Mouse (Mus musculus) lung, postnatal 14 days (tissue): ENCODE measurements at regions not wholly inside any gene's neighbourhood (a gene's known extent, or its start where the extent isn't known, plus 50 kb on each side); places are given as distances from the start of the nearest gene placed in this dataset.

Experiments
- DNase-seq: peaks from one replicate; pipeline ENCODE4 v3.0.0; 2021

DNA sequence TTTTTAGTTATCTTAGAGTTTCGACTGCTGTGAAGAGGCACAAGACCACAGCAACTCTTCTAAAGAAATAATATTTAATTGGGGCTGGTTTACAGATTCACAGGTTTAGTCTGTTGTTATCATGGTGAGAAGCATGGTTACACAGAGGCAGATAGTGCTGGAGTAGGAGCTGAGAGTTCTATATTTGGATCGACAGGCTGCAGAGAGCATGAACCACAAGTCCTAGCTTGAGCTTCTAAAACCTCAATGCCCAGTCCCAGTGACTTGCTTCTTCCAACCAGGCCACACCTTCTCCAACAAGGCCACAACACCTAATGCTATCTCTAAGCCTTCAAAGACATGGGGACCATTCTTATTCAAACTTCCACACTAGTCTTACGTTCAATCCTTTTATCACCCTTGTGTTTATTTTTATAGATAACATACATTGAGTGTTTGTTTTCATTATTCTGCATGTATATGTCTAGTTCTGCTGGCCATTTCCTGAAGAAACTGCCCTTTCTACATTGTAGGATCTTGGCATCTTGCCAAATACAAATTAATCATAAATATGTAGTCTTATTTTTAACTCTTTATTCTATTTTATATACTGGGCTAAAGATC, 452.8 kb upstream of the Dmac1 start:
- no peak for DNase-seq

DNA sequence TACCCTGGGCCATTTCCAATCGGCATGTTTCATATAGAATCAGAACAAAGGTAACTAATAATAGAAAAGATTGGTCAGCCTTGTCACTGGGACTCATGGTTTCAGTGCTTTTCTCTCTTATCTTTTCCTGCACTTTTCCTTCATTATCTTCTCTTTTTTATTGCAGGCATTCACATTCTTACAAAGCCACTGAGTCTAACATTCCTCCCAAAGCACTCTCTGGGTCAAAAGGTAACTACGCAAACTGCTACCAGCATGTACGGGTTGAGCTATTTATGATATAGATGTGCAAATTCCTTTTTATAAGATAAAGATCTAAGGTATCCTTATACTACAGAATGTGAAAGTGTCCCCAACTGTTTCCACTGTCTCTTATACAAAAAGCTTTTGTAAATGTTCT, 436.5 kb upstream of the Dmac1 start:
- no peak for DNase-seq

DNA sequence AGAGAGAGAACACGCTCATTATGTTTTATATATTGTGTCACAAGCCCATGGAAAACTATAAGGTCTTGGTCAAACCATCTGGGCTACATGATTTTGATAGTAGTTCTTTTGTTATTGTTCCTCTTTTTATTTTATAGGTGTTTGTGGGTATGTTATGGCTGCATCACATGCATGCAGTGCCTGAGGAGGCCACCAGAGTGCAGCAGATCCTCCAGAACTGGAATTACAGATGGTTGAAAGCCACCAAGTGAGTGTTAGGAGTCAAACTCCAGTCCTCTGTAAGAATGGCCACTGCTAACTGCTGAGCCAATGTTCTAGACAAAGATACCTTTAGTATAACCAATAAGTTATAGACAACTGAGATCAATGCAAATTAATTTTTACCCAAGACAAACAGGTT, 435.9 kb upstream of the Dmac1 start:
- DNase-seq, result no peak

DNA sequence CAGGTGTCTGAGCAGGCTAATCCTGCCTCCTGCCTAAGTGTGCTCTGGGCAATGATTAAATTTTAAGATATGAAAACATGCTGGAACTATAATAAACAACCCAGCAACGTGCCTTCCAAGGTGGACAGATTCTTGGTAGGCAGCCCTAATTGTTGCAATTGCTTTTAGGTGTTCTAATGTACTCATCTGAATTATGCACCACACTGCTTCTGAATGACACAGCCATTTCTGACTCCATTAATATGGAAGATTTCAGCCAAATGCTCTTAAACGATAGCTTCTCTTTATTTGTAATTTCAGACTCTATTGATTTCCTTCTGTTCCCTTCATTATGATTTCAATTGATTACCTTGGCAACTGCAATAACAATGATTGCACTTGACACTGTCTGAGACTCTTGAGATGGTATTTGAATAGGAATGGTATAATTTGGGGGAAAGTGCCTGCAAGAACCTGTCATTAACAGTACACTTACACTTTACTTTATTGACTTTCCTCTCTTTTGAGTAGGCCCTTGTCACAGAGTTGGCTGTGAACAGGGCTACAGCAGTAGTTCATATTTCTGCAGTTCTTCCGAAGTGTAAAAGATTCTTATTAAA, 422.8 kb upstream of the Dmac1 start:
- DNase-seq, result no peak

DNA sequence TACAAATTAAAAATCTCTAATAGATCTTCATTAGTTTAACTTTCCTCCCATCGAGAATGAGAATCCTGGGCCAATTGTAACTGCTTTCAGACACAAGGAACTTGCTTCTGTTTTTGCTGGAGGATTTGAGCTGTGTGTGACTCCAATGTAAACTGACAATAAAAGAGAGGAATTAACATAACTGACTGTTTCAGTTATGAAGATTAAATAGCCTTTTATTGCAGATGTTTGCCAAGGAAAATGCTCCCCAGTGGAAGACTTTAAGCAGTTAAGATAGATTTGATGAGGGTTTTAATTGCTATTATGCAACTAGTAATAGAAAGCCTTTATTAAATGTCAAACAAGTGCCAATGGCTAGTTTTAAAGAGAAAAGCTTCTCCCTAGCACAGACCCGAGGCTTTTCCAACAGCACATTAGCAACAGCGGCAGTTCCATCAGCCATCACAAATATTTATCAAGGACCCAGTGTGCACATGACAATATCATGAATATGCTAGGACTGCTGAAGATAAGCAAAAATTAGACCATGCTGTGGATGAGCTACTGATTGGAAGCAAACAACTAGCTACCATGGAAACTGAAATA, 398.6 kb upstream of the Dmac1 start:
- no peak for DNase-seq

DNA sequence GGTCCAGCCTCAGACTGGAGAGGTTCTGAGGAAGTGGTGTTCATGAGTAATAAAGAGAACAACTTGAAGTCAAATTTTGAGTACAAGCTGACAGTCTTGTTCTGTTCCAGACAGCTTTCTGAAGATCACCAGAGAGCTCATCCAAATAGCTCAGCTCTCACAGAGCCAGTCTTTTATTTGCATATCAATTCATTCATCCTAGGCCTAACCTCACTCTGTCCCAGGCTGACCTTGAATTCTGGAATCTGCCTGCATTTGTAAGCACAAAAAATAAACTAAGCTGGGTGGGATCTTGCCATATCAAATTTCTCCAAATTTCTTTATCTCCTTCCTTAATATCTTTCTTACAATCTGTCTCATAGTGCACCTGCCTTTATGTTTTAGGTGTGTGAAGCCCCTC, 362.9 kb upstream of the Dmac1 start:
- DNase-seq, result no peak

DNA sequence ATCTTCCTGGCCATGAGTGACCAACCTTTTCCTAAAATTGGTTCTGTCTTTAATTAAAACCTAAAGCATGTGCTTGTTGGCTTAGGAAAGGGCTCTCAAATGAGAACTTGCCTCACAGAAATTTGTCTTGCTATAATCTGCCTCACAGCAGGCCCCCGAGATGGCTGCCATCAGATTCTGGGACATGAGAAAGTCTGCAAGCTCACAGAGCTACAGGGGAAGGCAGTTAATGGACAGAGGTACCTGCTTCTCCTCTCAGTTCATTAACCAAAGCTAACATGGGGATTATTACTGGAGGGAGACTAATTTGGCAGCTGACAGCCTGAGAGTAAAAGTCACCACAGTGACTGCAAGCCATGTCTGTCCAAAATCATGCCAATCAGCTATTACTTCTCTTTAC, 358.5 kb upstream of the Dmac1 start:
- no peak for DNase-seq

DNA sequence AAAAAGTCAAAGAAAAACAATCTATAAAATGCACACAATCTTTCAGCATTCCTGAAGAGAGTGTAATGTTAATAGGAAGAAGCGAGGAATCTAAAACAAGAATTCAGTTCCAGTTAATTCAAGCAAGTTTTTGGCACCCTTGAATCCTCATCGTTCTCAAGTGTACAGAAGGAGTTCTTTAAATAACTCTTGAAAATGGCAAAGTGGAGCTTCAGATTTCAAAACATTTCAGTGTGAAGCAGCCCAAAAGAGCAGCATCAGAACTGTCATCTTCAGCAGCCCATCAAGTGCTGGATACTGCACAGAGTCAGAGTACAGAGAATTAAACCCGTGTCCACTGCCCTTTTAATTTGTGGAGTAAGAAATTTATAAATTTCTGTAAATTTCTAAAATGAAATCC, 311.8 kb upstream of the Dmac1 start:
- DNase-seq, result no peak

DNA sequence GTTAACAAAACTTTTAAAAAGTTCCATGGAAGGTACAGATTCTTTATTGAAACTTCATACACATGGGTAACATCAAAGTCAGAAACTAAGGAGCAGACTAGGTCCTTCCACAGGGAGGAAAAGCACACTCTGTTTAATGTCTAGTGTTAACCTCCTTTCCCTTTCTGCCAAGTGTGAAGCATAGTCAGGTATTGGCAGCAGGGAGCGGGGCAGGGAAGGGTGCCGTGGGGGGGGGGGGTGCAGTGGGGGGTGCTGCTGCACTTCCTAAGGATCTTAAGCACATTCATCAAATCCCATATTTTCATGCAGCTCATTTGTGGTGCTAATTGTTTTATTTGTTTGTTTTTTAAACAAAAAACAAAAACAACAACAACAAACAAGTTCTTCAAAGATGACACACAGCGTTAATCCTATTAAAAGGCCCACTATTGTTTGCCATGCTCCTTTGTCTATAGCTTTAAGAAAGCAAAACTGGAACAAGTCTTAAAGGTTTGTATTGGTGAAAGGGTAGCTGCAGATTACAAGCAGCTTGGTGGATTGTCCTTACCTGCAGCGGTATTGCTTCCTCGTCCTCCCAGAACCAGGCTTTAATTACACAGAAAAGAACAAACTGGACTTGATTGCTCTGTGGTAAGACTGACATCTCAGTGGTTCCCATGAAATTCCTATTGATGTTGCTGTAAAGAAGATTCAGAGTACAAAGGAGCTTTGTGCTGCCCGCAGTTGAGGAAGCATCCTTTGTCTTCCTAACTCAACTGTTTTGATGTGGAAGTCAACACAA, 310.2 kb upstream of the Dmac1 start:
- no peak for DNase-seq

DNA sequence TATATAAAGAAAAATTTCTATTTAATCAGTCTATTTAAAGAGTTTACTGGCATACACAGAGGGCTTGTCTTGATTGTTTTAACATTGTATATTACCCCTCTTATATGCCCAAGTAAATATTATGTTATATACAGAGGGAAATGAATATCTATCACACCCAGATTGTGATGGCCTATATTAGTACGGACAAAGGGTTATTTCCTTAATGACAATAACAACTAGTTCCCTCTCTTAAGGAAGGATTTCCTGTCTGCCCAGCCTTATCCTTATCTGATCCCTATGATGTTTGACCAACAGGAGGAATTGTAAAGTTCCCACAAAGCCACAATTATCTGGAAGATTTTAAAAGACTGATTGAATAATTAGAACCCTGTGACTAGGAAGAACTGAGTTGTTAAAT, 301.8 kb upstream of the Dmac1 start:
- DNase-seq, result no peak

DNA sequence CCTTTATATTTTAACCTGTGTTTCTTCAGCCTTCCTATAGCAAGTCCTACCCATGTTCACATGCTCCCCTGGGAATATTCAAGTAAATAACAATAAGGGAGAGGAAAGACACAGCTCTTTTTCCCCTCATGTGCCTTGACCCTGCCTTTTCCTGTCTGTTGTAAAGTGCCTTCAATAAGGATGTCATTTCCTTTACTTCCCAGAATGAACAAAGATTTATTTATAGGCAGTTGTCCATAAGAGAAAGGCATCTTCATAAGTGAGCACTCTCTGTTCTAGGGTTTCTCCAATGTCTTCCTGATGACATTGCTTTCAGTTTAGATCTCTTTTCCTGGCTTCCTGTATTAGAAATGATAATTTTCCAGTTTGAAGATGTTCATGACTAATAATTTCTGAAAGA, 294.5 kb upstream of the Dmac1 start:
- DNase-seq, result no peak

DNA sequence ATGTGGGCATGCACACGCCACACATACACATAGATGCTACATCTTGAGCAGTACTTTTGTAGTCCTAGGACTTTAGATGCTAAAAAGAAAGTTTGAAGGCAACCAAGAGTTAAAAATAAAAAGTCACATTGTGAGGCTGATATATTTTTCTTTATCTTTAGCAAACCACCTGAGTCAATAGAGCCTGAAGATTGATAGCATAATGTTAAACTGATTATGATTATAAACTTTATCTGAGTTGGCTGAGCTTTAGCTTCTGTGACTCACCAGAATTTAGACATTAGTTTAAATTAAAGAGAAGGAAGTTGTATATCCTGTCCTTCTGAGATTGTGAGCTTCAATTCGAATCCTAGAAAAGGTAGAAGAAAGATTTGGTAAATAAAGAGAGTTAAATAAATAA, 289.5 kb upstream of the Dmac1 start:
- no peak for DNase-seq

DNA sequence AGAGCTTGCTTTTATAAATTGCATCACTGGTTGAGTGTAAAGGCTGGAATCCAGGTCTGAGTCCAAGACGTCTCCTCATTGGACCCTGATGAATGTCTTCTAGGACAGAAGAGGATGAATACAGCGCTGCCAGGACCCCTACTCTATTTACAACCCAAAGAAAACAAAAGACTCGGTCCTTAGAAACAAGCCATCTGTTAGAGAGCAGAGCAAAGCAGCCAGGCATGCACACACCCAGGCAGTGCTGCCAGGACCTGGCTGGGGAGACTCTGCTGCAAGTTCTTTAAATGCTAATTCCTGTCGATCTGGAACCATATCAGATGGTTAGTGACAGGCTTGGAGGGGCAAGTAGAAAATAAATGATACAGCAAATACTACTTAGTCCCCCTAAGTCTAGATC, 284.4 kb upstream of the Dmac1 start:
- no peak for DNase-seq

DNA sequence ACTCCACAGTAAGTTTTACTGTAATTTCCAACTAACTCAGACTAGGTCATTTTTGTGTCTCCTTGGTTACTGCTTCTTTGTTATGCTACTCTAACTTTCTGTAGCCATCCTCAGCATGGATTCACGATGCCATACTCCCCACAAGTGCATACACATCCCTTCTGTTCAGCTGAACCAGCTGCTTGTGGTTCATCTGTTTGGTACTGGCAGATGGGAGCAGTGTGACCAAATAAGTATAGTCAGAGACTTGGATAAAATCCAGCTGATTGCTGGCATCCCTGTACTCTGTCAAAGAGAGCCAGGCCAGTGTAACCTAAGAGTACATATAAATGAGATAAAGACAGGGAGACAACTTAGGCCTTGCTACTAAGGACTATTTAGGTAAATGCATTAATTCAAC, 283.7 kb upstream of the Dmac1 start:
- no peak for DNase-seq

DNA sequence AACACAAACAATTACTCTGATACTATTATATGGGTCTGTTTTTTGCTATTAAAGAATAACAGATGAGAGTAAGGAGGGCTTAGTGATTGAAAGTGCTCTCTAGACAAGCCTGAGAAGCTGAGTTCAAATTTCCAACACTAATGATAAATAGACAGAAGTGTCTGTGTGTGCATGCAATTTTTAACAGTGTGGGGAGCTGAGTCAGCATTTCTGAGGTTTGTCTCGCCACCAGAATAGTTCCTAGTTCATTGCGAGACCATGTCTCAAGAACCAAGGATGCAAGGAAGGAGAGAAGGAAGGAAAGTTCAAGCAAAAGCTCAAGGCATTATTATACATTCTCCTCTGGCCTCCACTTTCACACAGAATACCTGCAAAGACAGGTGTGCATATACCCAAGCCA, 259.7 kb upstream of the Dmac1 start:
- no peak for DNase-seq

DNA sequence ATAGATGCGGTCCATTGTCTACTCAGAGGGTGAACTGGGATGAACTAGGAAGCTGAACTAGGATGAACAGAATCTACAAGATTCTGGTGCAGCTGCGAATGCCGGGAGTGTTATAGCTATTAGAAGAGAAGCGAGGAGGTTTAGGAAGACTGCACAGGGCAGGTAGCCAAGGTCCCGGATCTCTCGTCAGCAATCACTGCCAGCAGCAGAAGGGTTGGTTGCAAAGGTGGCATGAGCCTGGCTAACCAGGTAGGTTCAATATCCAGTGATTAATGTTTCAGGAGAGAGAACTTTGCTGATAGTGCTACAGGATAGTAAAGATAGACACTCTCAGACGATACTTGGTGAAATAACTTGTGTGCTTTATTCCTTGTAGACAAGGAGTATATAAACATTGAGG, 257.0 kb upstream of the Dmac1 start:
- no peak for DNase-seq

DNA sequence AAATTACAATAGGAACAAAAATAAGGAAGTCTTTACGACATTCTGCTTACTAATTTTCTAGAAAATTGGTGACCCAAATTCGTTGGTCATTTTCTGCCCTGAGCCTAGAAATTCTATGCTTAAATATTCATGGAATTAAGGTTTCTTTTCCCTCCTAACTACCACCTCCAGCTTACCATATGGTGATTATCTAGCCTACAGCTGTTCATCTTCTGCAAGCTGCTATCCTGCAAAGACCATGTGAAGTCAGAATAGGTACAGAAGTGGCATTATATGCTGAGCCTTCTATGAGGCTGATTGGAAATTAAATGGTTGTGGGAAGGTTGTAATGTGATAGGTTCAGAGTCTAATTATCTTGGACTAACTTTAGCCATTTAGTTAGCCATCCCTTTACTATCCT, 251.5 kb upstream of the Dmac1 start:
- no peak for DNase-seq

DNA sequence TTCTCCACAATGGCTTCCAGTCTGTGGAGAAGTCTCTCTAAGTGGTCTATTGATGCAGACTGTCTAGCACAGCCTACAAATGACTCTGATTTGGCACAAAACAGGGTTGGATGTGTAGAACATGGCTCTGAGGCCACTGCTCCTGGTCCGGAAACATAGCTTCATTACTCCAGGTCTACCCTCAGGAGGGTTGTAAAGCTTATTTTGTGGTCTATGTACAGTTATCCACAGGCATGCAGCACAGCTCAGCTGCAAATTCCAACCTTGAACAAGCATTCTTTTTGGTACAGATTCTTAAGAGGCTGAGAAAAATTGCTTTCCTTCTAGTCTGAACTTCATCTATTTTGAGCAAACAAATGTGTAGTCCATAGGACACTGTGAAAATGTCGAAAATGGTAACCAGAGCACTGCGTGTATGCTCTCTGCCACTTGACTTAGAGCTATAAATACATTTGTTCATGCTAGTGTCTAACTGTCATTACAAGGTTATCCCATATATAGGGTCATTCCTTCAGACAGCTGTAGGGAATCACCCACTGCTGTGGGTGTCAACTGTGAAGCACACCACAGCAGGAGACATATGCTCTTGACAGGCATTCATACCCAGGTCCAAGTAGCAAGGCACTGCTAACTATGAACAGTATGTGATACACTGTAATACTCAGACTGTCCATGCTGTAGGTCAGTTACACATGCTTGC, 239.5 kb upstream of the Dmac1 start:
- no peak for DNase-seq
